Mouse (Mus musculus) C2C12 (cell line): Measurements from ENCODE around the gene Fbxo31. TPM values are rescaled to one million over a fixed set of nuclear protein-coding genes. Genes with fewer than 3 reads are reported as not detected.

ENCODE experiments used
- H3K27me3 ChIP-seq: one replicate; pipeline ENCODE4 v1.6.1; 2011; ENCODE audit not compliant: control insufficient read depth, insufficient read depth, insufficient read length
- H3K36me3 ChIP-seq: one replicate; pipeline ENCODE4 v1.6.1; 2011; ENCODE audit not compliant: control insufficient read depth, insufficient read depth
- H3K4me3 ChIP-seq: one replicate; pipeline ENCODE4 v1.5.1; 2011; ENCODE audit warnings: mild to moderate bottlenecking, control low read depth; ENCODE audit not compliant: poor library complexity, insufficient read depth, severe bottlenecking
- H3K79me2 ChIP-seq: one replicate; pipeline ENCODE4 v1.6.1; 2011; ENCODE audit not compliant: control insufficient read depth, insufficient read depth
- H3K79me3 ChIP-seq: one replicate; pipeline ENCODE4 v1.6.1; 2011; ENCODE audit warnings: low read depth, control low read depth
- H3ac ChIP-seq: one replicate; pipeline ENCODE3; 2011; ENCODE audit warnings: low read depth; ENCODE audit not compliant: control insufficient read depth, insufficient read length
- CEBPB ChIP-seq: IDR thresholded peaks from one replicate; pipeline ENCODE4 v1.6.1; 2011; ENCODE audit warnings: low read depth, mild to moderate bottlenecking, control low read depth, moderate library complexity
- CTCF ChIP-seq: IDR thresholded peaks from one replicate; pipeline ENCODE4 v1.5.1; 2011; ENCODE audit not compliant: control insufficient read depth, insufficient read depth, insufficient read length
- FOSL1 ChIP-seq: IDR thresholded peaks from one replicate; pipeline ENCODE4 v1.8.0; 2011; ENCODE audit warnings: mild to moderate bottlenecking, low read length; ENCODE audit not compliant: poor library complexity, insufficient read depth, severe bottlenecking
- MAX ChIP-seq: IDR thresholded peaks from one replicate; pipeline ENCODE4 v1.6.1; 2011; ENCODE audit warnings: mild to moderate bottlenecking, control low read depth
- MYOD1 ChIP-seq: IDR thresholded peaks from one replicate; pipeline ENCODE4 v1.6.1; 2011; ENCODE audit warnings: low read depth; ENCODE audit not compliant: control insufficient read depth, insufficient read length
- MYOG ChIP-seq: IDR thresholded peaks from one replicate; pipeline ENCODE4 v1.6.1; 2011; ENCODE audit not compliant: control insufficient read depth, insufficient read length; ENCODE audit errors: extremely low read depth
- USF1 ChIP-seq: IDR thresholded peaks from one replicate; pipeline ENCODE4 v1.6.1; 2011; ENCODE audit warnings: low read depth, mild to moderate bottlenecking, control low read depth, moderate library complexity
- polyA plus RNA-seq: library from polyadenylated mRNA; unstranded; fragments of >200 nt; fragmentation: generic; extraction: Trizol; gene quantifications from one replicate; pipeline ENCODE4 v1.2.1, GENCODE M21; 2012; ENCODE audit warnings: missing spikeins

The Fbxo31 gene
- polyA plus RNA-seq, 1 experiment = 9.4 TPM

GRCm38 (mm10) chr8:121573275-121573674 is 5.3 kb downstream of the Fbxo31 start:
- Histone ChIP-seq H3K36me3 (no peaks in the 10 kb centered on the region), H3K79me3 (peaks cover 25% of the 10 kb centered on the region), H3K4me3 (no peak overlapping the region), H3ac (no peak overlapping the region), H3K79me2 (peaks cover 58% of the 10 kb centered on the region), H3K27me3 (no peaks in the 10 kb centered on the region)
- peak; percentile 94 for TF ChIP-seq MAX
- no peak for TF ChIP-seq MYOD1
- TF ChIP-seq MYOG = no peak
- no peak for TF ChIP-seq CEBPB

- Histone ChIP-seq H3K4me3 (no peak overlapping the region), H3K79me2 (peaks cover 54% of the 10 kb centered on the region), H3ac (no peak overlapping the region), H3K36me3 (no peaks in the 10 kb centered on the region), H3K27me3 (no peaks in the 10 kb centered on the region), H3K79me3 (peaks cover 22% of the 10 kb centered on the region)
- TF ChIP-seq MYOG (no peak), USF1 (no peak), CEBPB (no peak), FOSL1 (no peak), MAX (no peak), MYOD1 (no peak), CTCF (no peak)
Observed at GRCm38 (mm10) chr8:121572121-121572520, 6.5 kb downstream of the Fbxo31 start.

GRCm38 (mm10) chr8:121570801-121571200 is 7.8 kb downstream of the Fbxo31 start:
- Histone ChIP-seq H3K36me3 (no peaks in the 10 kb centered on the region), H3K79me2 (peaks cover 40% of the 10 kb centered on the region), H3K4me3 (no peak overlapping the region), H3K27me3 (no peaks in the 10 kb centered on the region), H3K79me3 (peaks cover 13% of the 10 kb centered on the region), H3ac (no peak overlapping the region)
- TF ChIP-seq CEBPB (no peak), FOSL1 (no peak), MYOG (no peak), CTCF (no peak), MAX (no peak), USF1 (no peak), MYOD1 (no peak)

- Histone ChIP-seq H3K79me2 (peaks cover 40% of the 10 kb centered on the region), H3K4me3 (no peak overlapping the region), H3K27me3 (no peaks in the 10 kb centered on the region), H3K36me3 (no peaks in the 10 kb centered on the region), H3ac (no peak overlapping the region), H3K79me3 (peaks cover 13% of the 10 kb centered on the region)
- TF ChIP-seq MYOD1 (no peak), MAX (no peak), CTCF (no peak), CEBPB (no peak), USF1 (no peak), MYOG (no peak), FOSL1 (no peak)
Observed at GRCm38 (mm10) chr8:121570335-121570734, 8.3 kb downstream of the Fbxo31 start.

- H3ac ChIP-seq = no peak overlapping the region
- no peaks in the 10 kb centered on the region for H3K27me3 ChIP-seq
- TF ChIP-seq FOSL1 = no peak
- TF ChIP-seq MAX = no peak
- TF ChIP-seq MYOD1 = no peak
- no peak for TF ChIP-seq MYOG
- TF ChIP-seq CTCF = no peak
- TF ChIP-seq USF1 = no peak
- TF ChIP-seq CEBPB = no peak
- no peaks in the 10 kb centered on the region for H3K36me3 ChIP-seq
- H3K79me2 ChIP-seq = peaks cover 21% of the 10 kb centered on the region
- peaks cover 7% of the 10 kb centered on the region for H3K79me3 ChIP-seq
- no peak overlapping the region for H3K4me3 ChIP-seq
Observed at GRCm38 (mm10) chr8:121568321-121568720, 10.3 kb downstream of the Fbxo31 start.

- Histone ChIP-seq H3K79me2 (peaks cover 8% of the 10 kb centered on the region), H3K36me3 (no peaks in the 10 kb centered on the region), H3K79me3 (no peaks in the 10 kb centered on the region), H3K4me3 (no peak overlapping the region), H3K27me3 (no peaks in the 10 kb centered on the region), H3ac (no peak overlapping the region)
- TF ChIP-seq CTCF = no peak
Observed at GRCm38 (mm10) chr8:121563701-121564100, 14.9 kb downstream of the Fbxo31 start.
